In genomic region chr8:26527186-26527580, GRCm38 (mm10) we compare ENCODE assay signal across 27 mouse cellular contexts.
DNase-seq lines count a peak whose midpoint lies in the region; ATAC-seq and TF ChIP-seq lines count a peak whose summit lies in the region.
"Had no signal": no experiment of that assay in that cellular context is flagged by ENCODE, and none has a peak within 500 bp of the region (broad histone marks: within the 10 kb centered on the region; RNA-seq: fewer than 3 reads in every experiment).

No protein-coding gene starts in this region.

- in situ Hi-C loops in ES-E14 (cut with MboI; ENCODE audit: low sequenced_read_pairs in 2 of 2, unreplicated experiment in 2 of 2): no loop called here

- H3K9me3 ChIP-seq in forebrain, embryonic 13.5 days (replicated peaks): no peaks in the 10 kb centered on the region; the same call in 1 of the 2 replicates
- no peaks in the 10 kb centered on the region for H3K9me3 ChIP-seq in forebrain, embryonic 14.5 days (replicated peaks; ENCODE audit: control insufficient read depth, low read length)
- H3K9me3 ChIP-seq in hindbrain, embryonic 10.5 days: no peaks in the 10 kb centered on the region
- H3K9me3 ChIP-seq in hindbrain, embryonic 16.5 days (ENCODE audit: control insufficient read depth, low read length): no peaks in the 10 kb centered on the region
- no peaks in the 10 kb centered on the region for H3K9me3 ChIP-seq in ES-E14 (ENCODE audit: control insufficient read depth, insufficient read depth, low read depth, low read length)
- H3K9me3 ChIP-seq: embryonic facial prominence, embryonic 10.5 days; embryonic facial prominence, embryonic 13.5 days; G1E; heart, embryonic 15.5 days had no signal

- H3K36me3 ChIP-seq in forebrain, embryonic 13.5 days (ENCODE audit: poor library complexity, severe bottlenecking): no peaks in the 10 kb centered on the region
- H3K36me3 ChIP-seq in forebrain, embryonic 14.5 days (ENCODE audit: control insufficient read depth, insufficient read depth, low read length): no peaks in the 10 kb centered on the region
- no peaks in the 10 kb centered on the region for H3K36me3 ChIP-seq in hindbrain, embryonic 10.5 days
- H3K36me3 ChIP-seq in hindbrain, embryonic 16.5 days (ENCODE audit: control insufficient read depth, insufficient read depth, low read length): no peaks in the 10 kb centered on the region
- no peaks in the 10 kb centered on the region for H3K36me3 ChIP-seq in ES-E14 (ENCODE audit: control insufficient read depth, insufficient read depth, low read length, poor library complexity, severe bottlenecking)
- H3K36me3 ChIP-seq: embryonic facial prominence, embryonic 10.5 days; embryonic facial prominence, embryonic 13.5 days; G1E; heart, embryonic 15.5 days had no signal

- H3K27ac ChIP-seq in forebrain, embryonic 13.5 days: peak overlapping the region; percentile 40; the same call in 1 of the 2 replicates
- H3K27ac ChIP-seq in forebrain, embryonic 14.5 days (ENCODE audit: low read depth, low read length): no peak overlapping the region
- 0 out of 2 replicates have a peak overlapping the region, but pooled peaks have one; percentile 23 for H3K27ac ChIP-seq in hindbrain, embryonic 10.5 days
- no peak overlapping the region for H3K27ac ChIP-seq in hindbrain, embryonic 16.5 days (ENCODE audit: low read depth, low read length)
- no peak overlapping the region for H3K27ac ChIP-seq in ES-E14 (ENCODE audit: insufficient read depth, low read depth, low read length, poor library complexity, severe bottlenecking)
- H3K27ac ChIP-seq: embryonic facial prominence, embryonic 10.5 days; embryonic facial prominence, embryonic 13.5 days; heart, adult 2 months; heart, embryonic 15.5 days; hindbrain, embryonic 14.5 days had no signal

- peak; percentile 26 for DNase-seq in embryo, embryonic 10.5 days (ENCODE audit: low spot score)
- DNase-seq in embryo, embryonic 9.5 days (ENCODE audit: extremely low spot score): no peak
- no peak for DNase-seq in forebrain, embryonic 14.5 days (ENCODE audit: low spot score)
- DNase-seq in hindbrain, embryonic 10.5 days (ENCODE audit: low spot score): no peak
- DNase-seq in ES-E14 (ENCODE audit: low read depth, low spot score): no peak
- no peak for DNase-seq in neural tube, embryonic 10.5 days (ENCODE audit: extremely low spot score, low spot score)
- DNase-seq: adrenal gland, postnatal 10 days; adrenal gland, postnatal 36 days; cerebellum, adult 18-20 months; cerebellum, adult 9-10 months; cerebellum, postnatal 14 days; gastrocnemius, postnatal 25 days; heart, adult 2 months; heart, postnatal 14 days; heart, postnatal 4 days; kidney, adult 2 months had no signal

- H3K4me3 ChIP-seq in forebrain, embryonic 13.5 days: no peak overlapping the region
- no peak overlapping the region for H3K4me3 ChIP-seq in forebrain, embryonic 14.5 days (ENCODE audit: low read depth, low read length)
- no peak overlapping the region for H3K4me3 ChIP-seq in hindbrain, embryonic 10.5 days
- no peak overlapping the region for H3K4me3 ChIP-seq in hindbrain, embryonic 16.5 days (ENCODE audit: low read length)
- H3K4me3 ChIP-seq in ES-E14 (ENCODE audit: insufficient read depth in 1 of 2, low read depth in 1 of 2, low read length in 2 of 2, poor library complexity in 1 of 2, severe bottlenecking in 1 of 2): no peak overlapping the region
- H3K4me3 ChIP-seq: embryonic facial prominence, embryonic 10.5 days; embryonic facial prominence, embryonic 13.5 days; erythroblast, embryonic 14.5 days; heart, adult 2 months; heart, embryonic 15.5 days had no signal

- H3K4me2 ChIP-seq in forebrain, embryonic 13.5 days: no peak overlapping the region
- no peak overlapping the region for H3K4me2 ChIP-seq in forebrain, embryonic 14.5 days (ENCODE audit: low read length)
- H3K4me2 ChIP-seq in hindbrain, embryonic 16.5 days (ENCODE audit: low read length): no peak overlapping the region
- H3K4me2 ChIP-seq: embryonic facial prominence, embryonic 13.5 days; heart, embryonic 11.5 days; heart, embryonic 15.5 days; hindbrain, embryonic 14.5 days had no signal

- peaks cover 16% of the 10 kb centered on the region for H3K4me1 ChIP-seq in forebrain, embryonic 13.5 days
- H3K4me1 ChIP-seq in forebrain, embryonic 14.5 days (ENCODE audit: control insufficient read depth, insufficient read depth, low read length): peaks cover 10% of the 10 kb centered on the region
- H3K4me1 ChIP-seq in hindbrain, embryonic 10.5 days (replicated peaks): peaks cover 19% of the 10 kb centered on the region
- peaks cover 6% of the 10 kb centered on the region for H3K4me1 ChIP-seq in hindbrain, embryonic 16.5 days (ENCODE audit: control insufficient read depth, insufficient read depth, low read depth, low read length)
- H3K4me1 ChIP-seq in ES-E14 (ENCODE audit: control insufficient read depth in 2 of 2, insufficient read depth in 2 of 2, low read length in 2 of 2, poor library complexity in 1 of 2): no peaks in the 10 kb centered on the region
- H3K4me1 ChIP-seq: embryonic facial prominence, embryonic 13.5 days; heart, embryonic 15.5 days had no signal

- ATAC-seq in forebrain, embryonic 13.5 days: no peak
- ATAC-seq in forebrain, embryonic 14.5 days: no peak
- ATAC-seq in hindbrain, embryonic 16.5 days: no peak
- ATAC-seq: intestine, postnatal 0 days; Patski had no signal

- WGBS in forebrain, embryonic 13.5 days: 65% methylated on average over 5 of the region's 5 CpGs
- WGBS in forebrain, embryonic 14.5 days: 74% methylated on average over 5 of the region's 5 CpGs
- 48% methylated on average over 5 of the region's 5 CpGs for WGBS in hindbrain, embryonic 10.5 days
- WGBS in hindbrain, embryonic 16.5 days: 67% methylated on average over 5 of the region's 5 CpGs

- H3K27me3 ChIP-seq in forebrain, embryonic 13.5 days: no peaks in the 10 kb centered on the region
- no peaks in the 10 kb centered on the region for H3K27me3 ChIP-seq in forebrain, embryonic 14.5 days (replicated peaks; ENCODE audit: control insufficient read depth, insufficient read depth, low read length)
- no peaks in the 10 kb centered on the region for H3K27me3 ChIP-seq in hindbrain, embryonic 10.5 days (ENCODE audit: insufficient read depth, poor library complexity, severe bottlenecking)
- H3K27me3 ChIP-seq in hindbrain, embryonic 16.5 days (replicated peaks; ENCODE audit: control insufficient read depth, insufficient read depth, low read length): no peaks in the 10 kb centered on the region
- H3K27me3 ChIP-seq: embryonic facial prominence, embryonic 13.5 days; heart, embryonic 15.5 days had no signal

- H3K9ac ChIP-seq in forebrain, embryonic 13.5 days: no peak overlapping the region
- no peak overlapping the region for H3K9ac ChIP-seq in forebrain, embryonic 14.5 days (ENCODE audit: low read length)
- H3K9ac ChIP-seq in hindbrain, embryonic 16.5 days (ENCODE audit: low read depth, low read length): no peak overlapping the region
- H3K9ac ChIP-seq in ES-E14 (ENCODE audit: insufficient read depth, low read depth, low read length, poor library complexity, severe bottlenecking): no peak overlapping the region
- H3K9ac ChIP-seq: embryonic facial prominence, embryonic 13.5 days; heart, embryonic 15.5 days; hindbrain, embryonic 14.5 days had no signal

TF ChIP-seq in ES-E14, 5 proteins besides CTCF, POLR2A, EP300 and RAD21:
- TF ChIP-seq CHD2 (IDR thresholded peaks at IDR 0.05; ENCODE audit: low read depth, low read length) (peak; percentile 63; the same call in 1 of the 2 replicates), ZC3H11A (IDR thresholded peaks at IDR 0.05; ENCODE audit: borderline replicate concordance, low read depth, low read length) (no peak), HCFC1 (IDR thresholded peaks at IDR 0.05; ENCODE audit: borderline replicate concordance, insufficient read depth, low read length) (no peak), ZNF384 (IDR thresholded peaks at IDR 0.05; ENCODE audit: low read depth, low read length) (no peak), MAFK (IDR thresholded peaks at IDR 0.05; ENCODE audit: insufficient read depth, low read depth, low read length) (no peak)
TF ChIP-seq in ES-E14: peak in this region for 1.

Comparison
In these comparisons a context has a peak if more than half of its experiments do, and no peak if none do; other contexts are left out.
1. H3K27ac ChIP-seq: peak in forebrain, embryonic 13.5 days (single experiment) and hindbrain, embryonic 10.5 days (single experiment); none in forebrain, embryonic 14.5 days (single experiment), hindbrain, embryonic 16.5 days (single experiment) and ES-E14 (single experiment).